Mouse (Mus musculus) stomach, postnatal 0 days (tissue): ENCODE measurements around the gene Ptpn14. TPM values are rescaled to one million over a fixed set of nuclear protein-coding genes. Genes with fewer than 3 reads are reported as not detected.

Experiments used
- ATAC-seq: fragments of 200-750 bp; cut with Nextera tagmentation; 2 replicates; pipeline ENCODE4 v1.8.0; 2017; ENCODE audit not compliant: low FRiP score, low TSS enrichment
- DNase-seq: peaks from one replicate; pipeline ENCODE4 v3.0.0-alpha.2; 2016; ENCODE audit warnings: low spot score
- H3K27ac ChIP-seq: fragments of 300-500 bp; sonication (generic); replicated peaks from 2 replicates; pipeline ENCODE4 v1.5.1; 2014; ENCODE audit warnings: mild to moderate bottlenecking, control low read depth
- H3K27me3 ChIP-seq: fragments of 300-500 bp; sonication (generic); 2 replicates; pipeline ENCODE4 v1.6.1; 2014; ENCODE audit warnings: low read length; ENCODE audit not compliant: control insufficient read depth, insufficient read depth
- H3K36me3 ChIP-seq: fragments of 300-500 bp; sonication (generic); 2 replicates; pipeline ENCODE4 v1.6.1; 2014; ENCODE audit warnings: low read length, mixed read lengths; ENCODE audit not compliant: control insufficient read depth, insufficient read depth
- H3K4me1 ChIP-seq: fragments of 300-500 bp; sonication (generic); replicated peaks from 2 replicates; pipeline ENCODE4 v1.6.1; 2014; ENCODE audit warnings: antibody characterized with exemption; ENCODE audit not compliant: control insufficient read depth, insufficient read depth
- H3K4me2 ChIP-seq: fragments of 300-500 bp; sonication (generic); replicated peaks from 2 replicates; pipeline ENCODE4 v1.6.1; 2014; ENCODE audit warnings: low read depth, mild to moderate bottlenecking, control low read depth, moderate library complexity
- H3K4me3 ChIP-seq: fragments of 300-500 bp; sonication (generic); 2 replicates; pipeline ENCODE4 v1.5.1; 2014; ENCODE audit warnings: low read depth, low read length, control low read depth
- H3K9ac ChIP-seq: fragments of 300-500 bp; sonication (generic); 2 replicates; pipeline ENCODE4 v1.6.1; 2014; ENCODE audit warnings: mild to moderate bottlenecking, low read length, control low read depth, mixed read lengths
- H3K9me3 ChIP-seq: fragments of 300-500 bp; sonication (generic); 2 replicates; pipeline ENCODE4 v1.6.1; 2016; ENCODE audit warnings: low read length; ENCODE audit not compliant: control insufficient read depth
- CTCF ChIP-seq: IDR thresholded peaks from 2 replicates; pipeline ENCODE4 v1.5.1; 2016; ENCODE audit warnings: antibody characterized with exemption, low read depth, mild to moderate bottlenecking, moderate library complexity
- EP300 ChIP-seq: optimal IDR thresholded peaks from 2 replicates; pipeline ENCODE3; 2016; ENCODE audit warnings: antibody characterized with exemption
- WGBS: fragments of 180-500 bp; shearing (Covaris S2); extraction: QIAGEN DNeasy Blood & Tissue Kit; methylation state at CpG from one replicate; pipeline ENCODE4 v1.1.7; 2014; 5-methylcytosine and 5-hydroxymethylcytosine counted together
- polyA plus RNA-seq: library from polyadenylated mRNA; unstranded; fragments of >200 nt; fragmentation: Nextera tagmentation; extraction: Ambion mirVana; gene quantifications from 2 replicates; pipeline ENCODE4 v1.2.1, GENCODE M21; 2015

The Ptpn14 gene
- polyA plus RNA-seq, 1 experiment from 2014 or later: 4.5 TPM

GRCm38 (mm10) chr1:189700186-189700585 lies 27.9 kb upstream of the Ptpn14 start:
- Histone ChIP-seq H3K27me3 (no peaks in the 10 kb centered on the region), H3K9me3 (no peaks in the 10 kb centered on the region), H3K36me3 (no peaks in the 10 kb centered on the region), H3K4me1 (no peaks in the 10 kb centered on the region), H3K4me3 (no peak overlapping the region), H3K27ac (no peak overlapping the region), H3K4me2 (no peak overlapping the region), H3K9ac (no peak overlapping the region)
- no peak for DNase-seq
- no peak for ATAC-seq
- peak; percentile 7; the same call in 1 of the 2 replicates for TF ChIP-seq CTCF
- no peak for TF ChIP-seq EP300
- 73% methylated on average over 6 of the region's 6 CpGs for WGBS

GRCm38 (mm10) chr1:189700990-189701389 lies 27.1 kb upstream of the Ptpn14 start:
- H3K4me3 ChIP-seq: no peak overlapping the region
- peak; percentile 73 for DNase-seq
- H3K27ac ChIP-seq: no peak overlapping the region
- H3K9ac ChIP-seq: no peak overlapping the region
- H3K4me2 ChIP-seq: no peak overlapping the region
- under 1% methylated on average over 6 of the region's 6 CpGs for WGBS
- no peaks in the 10 kb centered on the region for H3K9me3 ChIP-seq
- TF ChIP-seq EP300 (no peak), CTCF (peak; percentile 89)
- H3K27me3 ChIP-seq: no peaks in the 10 kb centered on the region
- ATAC-seq: peak; percentile 43; the same call in 1 of the 2 replicates
- H3K36me3 ChIP-seq: no peaks in the 10 kb centered on the region
- no peaks in the 10 kb centered on the region for H3K4me1 ChIP-seq

- Histone ChIP-seq H3K4me2 (no peak overlapping the region), H3K4me3 (no peak overlapping the region), H3K36me3 (no peaks in the 10 kb centered on the region), H3K27ac (no peak overlapping the region), H3K27me3 (no peaks in the 10 kb centered on the region), H3K4me1 (no peaks in the 10 kb centered on the region), H3K9ac (no peak overlapping the region), H3K9me3 (no peaks in the 10 kb centered on the region)
- peak; percentile 76 for TF ChIP-seq CTCF
- TF ChIP-seq EP300: no peak
- WGBS: 35% methylated on average over 7 of the region's 7 CpGs
- DNase-seq: peak; percentile 23
- no peak for ATAC-seq
Observed at GRCm38 (mm10) chr1:189703156-189703555, 24.9 kb upstream of the Ptpn14 start.

- no peak for ATAC-seq
- Histone ChIP-seq H3K9me3 (no peaks in the 10 kb centered on the region), H3K4me3 (no peak overlapping the region), H3K27me3 (no peaks in the 10 kb centered on the region), H3K27ac (no peak overlapping the region), H3K4me1 (no peaks in the 10 kb centered on the region), H3K36me3 (no peaks in the 10 kb centered on the region), H3K9ac (no peak overlapping the region), H3K4me2 (no peak overlapping the region)
- DNase-seq: no peak
- no peak for TF ChIP-seq EP300
- no peak for TF ChIP-seq CTCF
- 76% methylated on average over 7 of the region's 7 CpGs for WGBS
Observed at GRCm38 (mm10) chr1:189703591-189703990, 24.5 kb upstream of the Ptpn14 start.

GRCm38 (mm10) chr1:189706040-189706645 lies 21.9 kb upstream of the Ptpn14 start:
- no peaks in the 10 kb centered on the region for H3K27me3 ChIP-seq
- H3K9ac ChIP-seq: no peak overlapping the region
- no peak overlapping the region for H3K4me3 ChIP-seq
- TF ChIP-seq CTCF: no peak
- TF ChIP-seq EP300: no peak
- no peak overlapping the region for H3K4me2 ChIP-seq
- no peaks in the 10 kb centered on the region for H3K9me3 ChIP-seq
- DNase-seq (no peak), ATAC-seq (no peak)
- H3K27ac ChIP-seq: peak overlapping the region; percentile 61
- no peaks in the 10 kb centered on the region for H3K36me3 ChIP-seq
- H3K4me1 ChIP-seq: no peaks in the 10 kb centered on the region
- WGBS: 59% methylated on average over 12 of the region's 12 CpGs

GRCm38 (mm10) chr1:189707014-189707413 lies 21.1 kb upstream of the Ptpn14 start:
- no peak overlapping the region for H3K4me2 ChIP-seq
- H3K36me3 ChIP-seq: no peaks in the 10 kb centered on the region
- no peak for DNase-seq
- TF ChIP-seq CTCF: no peak
- no peak for TF ChIP-seq EP300
- no peak overlapping the region for H3K4me3 ChIP-seq
- H3K9ac ChIP-seq: no peak overlapping the region
- H3K27me3 ChIP-seq: no peaks in the 10 kb centered on the region
- no peaks in the 10 kb centered on the region for H3K9me3 ChIP-seq
- peak overlapping the region; percentile 49; the same call in 1 of the 2 replicates for H3K27ac ChIP-seq
- ATAC-seq: 0 out of 2 replicates have a peak, but pooled peaks have one; percentile 30
- H3K4me1 ChIP-seq: no peaks in the 10 kb centered on the region
